In genomic region chr1:156741482-156742411, GRCm38 (mm10) we compare ENCODE assay signal across 8 mouse cellular contexts. TPM values are rescaled to one million over a fixed set of nuclear protein-coding genes. Genes with fewer than 3 reads are reported as not detected.
DNase-seq lines count a peak whose midpoint lies in the region; ATAC-seq lines count a peak whose summit lies in the region.

No protein-coding gene starts in this region.

- DNase-seq in NIH3T3 (ENCODE audit: low read depth): peak; percentile 85
- DNase-seq in cerebellum, adult 11 months: peak; percentile 29
- DNase-seq in left cerebral cortex, postnatal 14 days (ENCODE audit: low spot score in 2 of 2): peak; percentile 68 to 79
- peak; percentile 70 to 80 for DNase-seq in right cerebral cortex, postnatal 10 days (ENCODE audit: low spot score in 2 of 2)
- DNase-seq in yolk sac, embryonic 10.5 days (ENCODE audit: low spot score): peak; percentile 38

- 63% methylated on average over 11 of the region's 11 CpGs for WGBS in forebrain, embryonic 15.5 days
- WGBS in hindbrain, embryonic 15.5 days: 65% methylated on average over 11 of the region's 11 CpGs

- H3K27ac ChIP-seq in forebrain, embryonic 15.5 days (replicated peaks): no peak overlapping the region
- no peak overlapping the region for H3K27ac ChIP-seq in hindbrain, embryonic 15.5 days (replicated peaks)

- H3K4me3 ChIP-seq in forebrain, embryonic 15.5 days: no peak overlapping the region
- no peak overlapping the region for H3K4me3 ChIP-seq in hindbrain, embryonic 15.5 days

- H3K4me1 ChIP-seq in forebrain, embryonic 15.5 days: no peaks in the 10 kb centered on the region
- no peaks in the 10 kb centered on the region for H3K4me1 ChIP-seq in hindbrain, embryonic 15.5 days (replicated peaks)

- H3K36me3 ChIP-seq in forebrain, embryonic 15.5 days: no peaks in the 10 kb centered on the region
- H3K36me3 ChIP-seq in hindbrain, embryonic 15.5 days: no peaks in the 10 kb centered on the region

- no peaks in the 10 kb centered on the region for H3K27me3 ChIP-seq in forebrain, embryonic 15.5 days
- H3K27me3 ChIP-seq in hindbrain, embryonic 15.5 days: no peaks in the 10 kb centered on the region

- peak; percentile 74 for ATAC-seq in forebrain, embryonic 15.5 days (replicated peaks)
- peak; percentile 49 for ATAC-seq in hindbrain, embryonic 15.5 days (ENCODE audit: low FRiP score, low read depth)
- peak; percentile 49 for ATAC-seq in megakaryocyte-erythroid progenitor cell, adult 5-6 weeks (replicated peaks; ENCODE audit: low FRiP score, low TSS enrichment, poor library complexity, severe bottlenecking)

- no peak overlapping the region for H3K9ac ChIP-seq in forebrain, embryonic 15.5 days (replicated peaks)
- H3K9ac ChIP-seq in hindbrain, embryonic 15.5 days: no peak overlapping the region

- intact Hi-C loops in left cerebral cortex, postnatal 14 days (cut with DNase I): loop anchor here (2.0 to 5.0 kb wide), 3 partner anchors 146 to 335 kb away; no protein-coding TSS in a partner anchor

- H3K9me3 ChIP-seq in forebrain, embryonic 15.5 days: no peaks in the 10 kb centered on the region
- no peaks in the 10 kb centered on the region for H3K9me3 ChIP-seq in hindbrain, embryonic 15.5 days

- H3K4me2 ChIP-seq in forebrain, embryonic 15.5 days (replicated peaks): no peak overlapping the region
- no peak overlapping the region for H3K4me2 ChIP-seq in hindbrain, embryonic 15.5 days

RNA-seq across cellular contexts. Expression of gene Fam20b, which starts 22.9 kb away (rescaled TPM):
- polyA plus RNA-seq in forebrain, embryonic 15.5 days (2015; fragmentation: Nextera tagmentation; extraction: Ambion mirVana): 26.2 and 27.8 TPM in 2 replicates
- polyA plus RNA-seq in hindbrain, embryonic 15.5 days (2015; fragmentation: Nextera tagmentation; extraction: Ambion mirVana): 29.2 and 32.7 TPM in 2 replicates
- total RNA-seq in left cerebral cortex, postnatal 14 days (2021): 10 to 100 TPM; 59.5 to 64.6 TPM
- total RNA-seq in megakaryocyte-erythroid progenitor cell, adult 5-6 weeks (2014; fragmentation: Nextera tagmentation): 24.9 and 35.7 TPM in 2 replicates
- 41.1 and 46.9 TPM in 2 replicates for total RNA-seq in megakaryocyte-erythroid progenitor cell, adult 5-6 weeks (2017)

Comparison
In these comparisons a context has a peak if more than half of its experiments do, and no peak if none do; other contexts are left out.
1. DNase-seq: peak in every context shown above with its lines; median percentile 85 in NIH3T3; 75 in right cerebral cortex, postnatal 10 days; 74 in left cerebral cortex, postnatal 14 days; 38 in yolk sac, embryonic 10.5 days; 29 in cerebellum, adult 11 months.